Mouse (Mus musculus): ENCODE measurements around the gene Treml1. TPM values are rescaled to one million over a fixed set of nuclear protein-coding genes. Genes with fewer than 3 reads are reported as not detected.

Treml1 gene
- polyA plus RNA-seq, 1 experiment from 2014 or later = 1.1 TPM

Other genes starting within 250 kb of the Treml1 start
- not detected in 2 replicates for gene 9830107B12Rik, start 213.6 kb upstream of the Treml1 start, polyA plus RNA-seq (2014; fragmentation: Nextera tagmentation; extraction: Ambion mirVana)
- 0.08 and 0.10 TPM in 2 replicates for gene A530064D06Rik, start 192.6 kb upstream of the Treml1 start, polyA plus RNA-seq (2014; fragmentation: Nextera tagmentation; extraction: Ambion mirVana)
- 0.08 TPM in 1 of 2 replicates, not detected in the other for gene Trem1, start 127.1 kb upstream of the Treml1 start, polyA plus RNA-seq (2014; fragmentation: Nextera tagmentation; extraction: Ambion mirVana)
- 0.24 TPM in 1 of 2 replicates, not detected in the other for gene Trem3, start 112.1 kb upstream of the Treml1 start, polyA plus RNA-seq (2014; fragmentation: Nextera tagmentation; extraction: Ambion mirVana)
- 0.13 and 0.21 TPM in 2 replicates for gene Treml4, start 95.6 kb upstream of the Treml1 start, polyA plus RNA-seq (2014; fragmentation: Nextera tagmentation; extraction: Ambion mirVana)
- 0.14 and 0.28 TPM in 2 replicates for gene Treml2, start 60.4 kb upstream of the Treml1 start, polyA plus RNA-seq (2014; fragmentation: Nextera tagmentation; extraction: Ambion mirVana)
- 0.07 and 1.0 TPM in 2 replicates for gene B430306N03Rik, start 43.8 kb upstream of the Treml1 start, polyA plus RNA-seq (2014; fragmentation: Nextera tagmentation; extraction: Ambion mirVana)
- 5.4 and 6.6 TPM in 2 replicates for gene Trem2, start 13.5 kb upstream of the Treml1 start, polyA plus RNA-seq (2014; fragmentation: Nextera tagmentation; extraction: Ambion mirVana)
- 16.2 and 16.7 TPM in 2 replicates for gene Nfya, start 50.0 kb downstream of the Treml1 start, polyA plus RNA-seq (2014; fragmentation: Nextera tagmentation; extraction: Ambion mirVana)
- gene Oard1, start 50.1 kb downstream of the Treml1 start, polyA plus RNA-seq (2014; fragmentation: Nextera tagmentation; extraction: Ambion mirVana) = 38.1 and 45.7 TPM in 2 replicates
- gene Apobec2, start 73.0 kb downstream of the Treml1 start, polyA plus RNA-seq (2014; fragmentation: Nextera tagmentation; extraction: Ambion mirVana) = 73.2 and 104 TPM in 2 replicates
- gene Tspo2, start 91.6 kb downstream of the Treml1 start, polyA plus RNA-seq (2014; fragmentation: Nextera tagmentation; extraction: Ambion mirVana) = 2.6 and 2.9 TPM in 2 replicates
- 0.08 and 0.13 TPM in 2 replicates for gene Unc5cl, start 95.0 kb downstream of the Treml1 start, polyA plus RNA-seq (2014; fragmentation: Nextera tagmentation; extraction: Ambion mirVana)

All from embryonic facial prominence, embryonic 14.5 days (tissue).